In genomic region chrX:164980193-164980775, GRCm38 (mm10) we compare ENCODE assay signal across 8 mouse cellular contexts. TPM values are rescaled to one million over a fixed set of nuclear protein-coding genes. Genes with fewer than 3 reads are reported as not detected.
A peak's percentile ranks its signal among the peaks of the same experiment; 100 is the strongest.
DNase-seq lines count a peak whose midpoint lies in the region; ATAC-seq lines count a peak whose summit lies in the region.

Gene Mospd2 (minus strand): TSS chrX:164980375.
Gene Fancb (plus strand): TSS chrX:164980592.

- peaks cover 3% of the 10 kb centered on the region; the same call in 1 of the 2 replicates for H3K4me1 ChIP-seq in hindbrain, embryonic 16.5 days (ENCODE audit: control insufficient read depth, insufficient read depth, low read depth, low read length)

- H3K27me3 ChIP-seq in hindbrain, embryonic 16.5 days (replicated peaks; ENCODE audit: control insufficient read depth, insufficient read depth, low read length), result no peaks in the 10 kb centered on the region

- H3K4me3 ChIP-seq in hindbrain, embryonic 16.5 days (ENCODE audit: low read length), result peak within 1 kb of the TSS; percentile 47
- H3K4me3 ChIP-seq in macrophage (ENCODE audit: inconsistent target), result peak within 1 kb of the TSS; percentile 63

- peak within 1 kb of the TSS; percentile 57 for H3K9ac ChIP-seq in hindbrain, embryonic 16.5 days (ENCODE audit: low read depth, low read length)

- peak; percentile 100 for ATAC-seq in hindbrain, embryonic 16.5 days

- peak within 1 kb of the TSS; percentile 49 for H3K4me2 ChIP-seq in hindbrain, embryonic 16.5 days (ENCODE audit: low read length)

- H3K9me3 ChIP-seq in hindbrain, embryonic 16.5 days (ENCODE audit: control insufficient read depth, low read length), result no peaks in the 10 kb centered on the region

- no peaks in the 10 kb centered on the region for H3K36me3 ChIP-seq in hindbrain, embryonic 16.5 days (ENCODE audit: control insufficient read depth, insufficient read depth, low read length)
- no peaks in the 10 kb centered on the region for H3K36me3 ChIP-seq in macrophage (ENCODE audit: inconsistent target)

- peaks cover 39% of the 10 kb centered on the region for H3K79me2 ChIP-seq in macrophage (ENCODE audit: inconsistent target)

- DNase-seq in T-cell, adult 2 months (ENCODE audit: low spot score), result peak; percentile 86
- DNase-seq in cerebellum, postnatal 36 days, result peak; percentile 78 to 83
- DNase-seq in frontal cortex, postnatal 36 days (ENCODE audit: low spot score in 2 of 2), result peak; percentile 77 to 87
- peak; percentile 67 to 79 for DNase-seq in left cerebral cortex, adult 18-20 months (ENCODE audit: low spot score in 2 of 2)
- peak; percentile 90 for DNase-seq in right cerebral cortex, adult 18-20 months
- DNase-seq in urinary bladder, postnatal 10 days (ENCODE audit: low spot score), result peak; percentile 26

- 0 out of 2 replicates have a peak within 1 kb of the TSS, but pooled peaks have one; percentile 13 for H3K27ac ChIP-seq in hindbrain, embryonic 16.5 days (ENCODE audit: low read depth, low read length)
- peak within 1 kb of the TSS; percentile 59 for H3K27ac ChIP-seq in macrophage

- WGBS in hindbrain, embryonic 16.5 days, result 19% methylated on average over 20 of the region's 26 CpGs
- 27% methylated on average over 25 of the region's 26 CpGs for WGBS in macrophage (ENCODE audit: missing documents)

RNA-seq across cellular contexts. Expression of gene Mospd2, which starts in this region (rescaled TPM):
- 16.3 and 16.6 TPM in 2 replicates for polyA plus RNA-seq in hindbrain, embryonic 16.5 days (2015; fragmentation: Nextera tagmentation; extraction: Ambion mirVana)
- total RNA-seq in left cerebral cortex, adult 18-20 months (2021), result 10 to 100 TPM; 16.9 to 19.3 TPM
- 100 to 1,000 TPM in 24 of 26 experiments, 10 to 100 TPM in 2; 76.6 to 170 (median 140) TPM for total RNA-seq in macrophage (2018; cell fraction: chromatin; rRNA removed)
- 10 to 100 TPM; 36.7 to 59.9 (median 48.1) TPM for total RNA-seq in macrophage (2018; cell fraction: cytosol; rRNA removed)
- 100 to 1,000 TPM in 7 of 26 experiments, 10 to 100 TPM in 19; 73.5 to 121 (median 91.2) TPM for total RNA-seq in macrophage (2018; cell fraction: nucleus; rRNA removed)
- 46.9 to 58.1 TPM (median 47.3 TPM) in 3 replicates for polyA plus RNA-seq in macrophage (2018)

RNA-seq across cellular contexts. Expression of gene Fancb, which starts in this region (rescaled TPM):
- polyA plus RNA-seq in hindbrain, embryonic 16.5 days (2015; fragmentation: Nextera tagmentation; extraction: Ambion mirVana), result 2.9 and 3.4 TPM in 2 replicates
- 1 to 10 TPM; 1.5 to 1.9 TPM for total RNA-seq in left cerebral cortex, adult 18-20 months (2021)
- 1 to 10 TPM in 12 of 26 experiments, under 1 TPM in 12, not detected in 2; 0.29 to 2.3 (median 0.98) TPM for total RNA-seq in macrophage (2018; cell fraction: chromatin; rRNA removed)
- total RNA-seq in macrophage (2018; cell fraction: cytosol; rRNA removed), result under 1 TPM; 0.19 to 0.83 (median 0.56) TPM
- 1 to 10 TPM in 13 of 26 experiments, under 1 TPM in 13; 0.23 to 5.4 (median 0.93) TPM for total RNA-seq in macrophage (2018; cell fraction: nucleus; rRNA removed)
- polyA plus RNA-seq in macrophage (2018), result 0.47 to 2.5 TPM (median 0.92 TPM) in 3 replicates

Comparison
In these comparisons a context has a peak if more than half of its experiments do, and no peak if none do; other contexts are left out.
1. Peak in every context shown above with its lines: DNase-seq, ATAC-seq, H3K4me3 ChIP-seq and H3K27ac ChIP-seq.
2. DNase-seq: peak in every context shown above with its lines; median percentile 90 in right cerebral cortex, adult 18-20 months; 86 in T-cell, adult 2 months; 82 in frontal cortex, postnatal 36 days; 80 in cerebellum, postnatal 36 days; 73 in left cerebral cortex, adult 18-20 months; 26 in urinary bladder, postnatal 10 days.